Mouse (Mus musculus): Measurements from ENCODE around the gene Cbfa2t3.

Gene Cbfa2t3

DNA sequence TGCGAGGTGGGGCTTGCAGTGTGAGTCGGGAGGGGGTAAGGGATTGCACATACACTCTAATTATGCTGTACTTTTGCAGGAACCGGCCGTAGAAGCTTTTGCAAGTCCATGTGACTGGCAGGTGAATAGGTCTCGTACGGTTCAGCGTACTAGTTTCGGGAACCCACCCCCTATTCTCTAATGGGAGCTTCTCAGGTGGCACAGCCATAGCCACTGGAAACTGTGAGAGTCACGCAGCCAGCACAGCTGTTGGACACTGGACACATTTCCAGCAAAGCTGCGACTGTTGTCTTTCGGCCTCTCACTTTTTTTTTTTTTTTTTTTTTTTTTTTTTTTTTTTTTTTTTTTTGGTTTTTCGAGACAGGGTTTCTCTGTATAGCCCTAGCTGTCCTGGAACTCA lies 92.1 kb downstream of the Cbfa2t3 start:
- no peak for DNase-seq (ENCODE audit: low spot score)

DNA sequence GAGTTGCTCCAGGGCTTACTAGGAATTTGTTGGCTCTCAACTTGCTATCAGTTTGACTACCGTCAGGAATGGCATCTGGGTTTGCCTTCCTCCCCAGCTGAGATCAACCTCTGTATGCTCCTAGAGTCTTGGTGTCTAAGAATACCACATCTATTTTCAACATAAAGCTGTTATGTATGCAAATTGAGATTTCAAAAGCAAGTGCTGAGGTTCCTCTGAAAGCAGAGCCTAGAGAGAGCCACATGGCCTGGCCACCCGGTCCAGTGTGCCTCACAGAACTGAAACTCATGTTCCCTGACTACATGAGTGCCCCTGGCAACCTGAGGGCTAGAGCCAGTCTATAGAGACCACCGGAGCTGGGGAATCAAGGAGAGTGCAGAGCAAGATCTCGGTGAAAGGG lies 93.5 kb downstream of the Cbfa2t3 start:
- DNase-seq (ENCODE audit: low spot score), result no peak

DNA sequence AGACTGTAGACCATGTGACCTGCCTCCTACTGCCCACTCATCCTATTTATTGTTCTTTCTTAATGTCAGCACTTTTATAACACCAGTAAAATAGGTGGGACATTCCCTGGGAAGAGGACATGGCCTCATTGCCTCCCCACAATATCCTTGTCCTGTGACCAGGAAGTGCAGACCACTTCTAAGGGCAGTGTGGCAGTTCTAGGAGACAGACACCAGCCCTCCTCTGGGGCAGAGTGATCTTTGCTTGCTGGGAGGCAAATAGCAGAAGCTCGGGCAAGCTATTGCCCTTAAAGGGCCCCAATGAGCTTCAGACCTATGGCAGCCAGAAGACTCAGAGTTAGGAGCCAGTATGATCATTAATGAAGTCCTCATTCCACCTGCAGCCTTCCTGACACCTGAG lies 94.3 kb downstream of the Cbfa2t3 start:
- DNase-seq (ENCODE audit: low spot score), result no peak

DNA sequence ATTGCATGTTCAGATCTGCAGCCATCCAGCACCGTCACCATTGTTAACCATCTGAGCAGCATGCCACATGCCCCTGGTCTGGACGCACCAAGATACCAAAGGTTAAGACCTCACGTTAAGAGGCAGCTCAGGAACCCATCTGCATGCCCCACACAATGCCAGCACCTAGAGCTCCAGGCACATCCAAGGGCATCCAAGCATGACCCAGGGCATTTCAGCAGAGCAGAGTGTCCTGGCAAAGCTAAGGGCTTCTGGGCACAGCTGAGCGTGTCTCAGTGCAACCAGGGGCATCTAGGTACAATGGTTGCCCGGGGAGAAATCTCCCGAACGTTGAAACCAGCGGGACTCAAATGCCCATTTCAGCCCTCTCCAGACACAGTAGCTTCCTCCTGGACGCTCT lies 98.2 kb downstream of the Cbfa2t3 start:
- DNase-seq (ENCODE audit: low spot score), result no peak

DNA sequence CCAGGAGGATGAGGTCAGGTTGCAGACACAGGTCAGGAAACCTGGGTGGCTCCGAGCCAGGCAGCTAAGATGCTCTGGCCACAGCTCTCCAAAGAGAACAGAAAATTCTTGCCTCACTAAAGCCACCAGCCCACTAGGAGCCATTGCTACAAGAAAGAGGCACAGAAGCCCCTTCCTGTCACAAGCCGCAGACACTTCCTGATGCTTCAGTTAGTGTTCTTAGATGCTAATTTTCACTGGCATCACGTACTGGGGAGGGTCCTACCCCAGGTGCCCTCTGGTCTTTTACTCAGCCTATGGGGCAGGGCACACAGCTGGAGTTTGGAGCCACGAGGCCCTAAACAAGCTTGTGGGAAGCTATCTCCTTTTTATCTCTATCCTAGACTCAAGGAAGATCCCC lies 102.9 kb downstream of the Cbfa2t3 start:
- no peak for DNase-seq (ENCODE audit: low spot score)

DNA sequence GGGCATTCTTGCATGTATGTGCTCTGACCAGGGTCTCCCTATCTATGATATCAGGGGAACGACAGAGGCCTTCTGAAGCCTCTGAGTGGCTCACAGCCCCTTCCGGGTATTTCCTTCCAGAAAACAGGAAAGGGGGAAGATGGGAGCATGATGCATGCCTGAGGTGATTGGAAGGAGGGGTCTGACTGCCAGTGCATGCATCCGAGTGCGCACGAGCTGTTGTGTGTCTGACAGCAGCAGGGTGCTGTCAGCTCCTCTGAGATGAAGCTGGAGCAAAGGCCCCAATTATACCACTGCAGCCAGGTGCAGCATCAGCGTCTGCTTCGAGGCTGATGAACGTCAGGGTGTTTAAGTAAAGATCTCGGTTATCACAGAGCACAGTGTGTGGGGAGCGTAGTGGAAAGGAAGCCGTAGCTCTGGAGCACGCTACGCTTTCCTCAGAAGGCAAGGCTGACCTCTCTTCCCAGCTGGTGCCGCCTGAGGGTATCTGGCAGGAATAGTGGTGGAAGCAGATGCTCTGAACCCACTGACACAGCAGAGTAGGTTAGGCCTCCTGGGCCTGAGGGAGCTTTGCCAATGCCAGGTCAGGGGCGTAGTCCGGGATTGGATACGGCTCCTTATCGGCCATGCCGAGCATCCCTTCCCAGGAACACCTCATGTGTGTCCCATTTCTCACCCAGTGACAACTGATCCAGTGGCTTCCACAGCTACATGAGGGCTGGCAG lies 105.0 kb downstream of the Cbfa2t3 start:
- DNase-seq (ENCODE audit: low spot score), result no peak

DNA sequence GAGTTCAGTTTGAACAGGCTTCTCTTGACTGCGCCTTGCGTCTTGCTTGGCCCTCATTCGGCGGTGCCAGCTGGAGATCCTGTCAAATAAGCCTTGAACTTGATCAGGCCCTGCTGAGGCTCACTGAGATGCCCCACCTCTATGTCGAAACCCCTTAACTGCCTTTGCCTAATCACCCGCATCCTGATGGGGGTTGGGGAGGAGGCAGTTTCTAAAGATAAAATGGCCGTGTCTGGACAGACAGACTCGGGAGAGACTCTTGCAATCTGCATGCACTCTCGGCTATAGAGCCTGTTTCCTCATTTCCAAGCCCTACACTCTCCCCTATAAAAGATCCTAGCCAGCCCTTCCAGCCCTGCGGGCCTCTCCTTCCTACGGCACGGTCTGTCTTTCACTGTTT lies 105.7 kb downstream of the Cbfa2t3 start:
- DNase-seq (ENCODE audit: low spot score), result no peak

DNA sequence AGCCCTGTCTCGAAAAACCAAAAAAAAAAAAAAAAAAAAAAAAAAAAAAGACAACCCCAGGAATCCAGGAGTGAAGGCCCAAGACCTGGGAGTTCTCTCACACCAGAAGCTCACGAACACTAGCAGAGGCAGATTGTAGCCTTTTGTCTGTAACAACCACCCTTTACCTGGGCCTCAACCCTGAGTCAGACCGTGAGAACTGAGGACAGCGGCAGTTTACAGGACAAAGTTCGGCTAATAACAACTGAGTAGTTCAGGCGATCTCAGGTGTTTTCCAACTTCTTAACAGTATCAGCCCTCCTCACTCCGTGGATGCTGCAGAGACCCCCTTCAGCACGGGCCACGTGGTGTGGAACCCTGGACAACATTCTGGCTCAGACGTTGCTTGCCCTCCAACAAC lies 112.2 kb downstream of the Cbfa2t3 start:
- DNase-seq (ENCODE audit: low spot score), result no peak

DNA sequence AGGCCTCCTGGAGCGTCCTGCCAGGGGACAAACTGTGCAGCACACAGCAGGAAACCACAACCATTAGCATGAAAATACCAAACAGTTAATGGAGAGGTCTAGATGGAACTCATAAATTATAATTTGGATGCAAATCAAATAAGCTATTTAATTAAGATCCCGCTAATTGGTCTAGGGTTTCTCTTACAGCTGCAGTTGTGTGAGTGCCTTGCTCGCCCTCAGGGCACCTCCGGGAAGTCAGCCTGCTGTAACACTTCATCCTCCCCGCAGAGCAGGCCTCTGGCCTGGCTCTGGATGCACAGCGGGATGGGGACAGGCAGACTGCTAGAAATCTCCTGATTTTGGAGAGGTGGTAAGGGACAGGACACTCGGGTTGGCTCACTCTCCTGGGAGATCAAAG lies 112.7 kb downstream of the Cbfa2t3 start:
- DNase-seq (ENCODE audit: low spot score), result no peak

DNA sequence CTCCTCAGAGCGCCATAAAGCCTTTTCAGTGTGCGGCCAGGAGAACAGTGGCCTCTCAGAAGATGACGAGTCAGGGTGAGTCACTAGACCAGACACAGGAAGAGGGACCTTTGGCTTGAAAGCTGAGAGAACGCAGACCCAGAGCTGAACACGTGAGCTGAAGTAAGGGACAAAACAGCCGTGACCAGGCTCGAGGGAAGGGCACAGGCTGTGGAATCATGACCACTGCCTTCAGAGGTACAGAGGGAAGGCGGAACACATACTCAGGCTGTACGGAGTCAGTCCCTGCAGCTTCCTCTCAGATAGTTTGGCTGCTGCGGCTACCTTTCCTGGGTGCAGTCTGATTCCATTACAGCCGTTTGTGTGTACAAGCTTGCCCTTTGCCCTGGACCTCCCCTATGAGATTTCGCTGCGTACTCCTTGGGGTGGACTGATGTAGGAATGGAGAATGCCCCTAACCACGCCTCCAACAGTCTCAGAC lies 113.5 kb downstream of the Cbfa2t3 start:
- no peak for DNase-seq (ENCODE audit: low spot score)

DNA sequence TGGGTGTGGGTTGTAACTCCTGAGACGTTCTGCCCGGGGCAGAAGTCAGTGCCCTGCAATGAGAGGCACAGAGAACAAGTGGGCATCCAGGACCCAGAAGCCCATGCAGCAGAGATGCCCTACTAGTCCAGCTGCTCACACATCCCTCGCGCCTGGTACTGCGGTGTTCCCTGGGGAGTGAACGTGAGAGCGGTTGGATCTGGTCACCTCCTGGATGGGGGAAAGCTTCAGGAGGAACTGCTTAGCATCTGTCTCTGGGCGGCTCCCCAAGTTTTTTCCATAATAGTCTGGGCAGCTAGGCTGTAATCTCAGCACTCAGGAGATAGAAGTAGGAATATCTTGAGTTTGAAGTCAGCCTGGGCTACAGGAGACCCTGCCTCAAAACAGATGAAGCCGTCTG lies 113.9 kb downstream of the Cbfa2t3 start:
- DNase-seq (ENCODE audit: low spot score), result no peak

DNA sequence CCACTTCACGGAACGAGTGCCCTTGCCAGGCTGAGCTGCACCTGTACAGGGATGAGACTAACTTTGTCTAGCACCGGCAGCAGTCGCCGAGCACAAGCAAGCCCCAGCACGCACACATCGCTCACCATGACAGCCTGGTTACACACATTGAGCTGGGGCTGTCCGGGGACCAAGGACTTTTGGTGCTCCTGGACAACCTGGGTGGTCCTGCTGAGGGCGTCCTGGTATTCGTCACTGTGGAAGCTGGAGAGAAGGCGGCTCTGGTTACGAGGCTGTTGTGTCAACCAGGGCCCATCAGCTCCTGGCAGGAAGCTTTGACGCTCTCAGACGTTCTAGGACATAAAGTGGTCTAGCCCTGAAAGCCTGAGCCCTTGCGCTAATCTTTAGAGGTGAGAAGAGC lies 118.0 kb downstream of the Cbfa2t3 start:
- no peak for DNase-seq (ENCODE audit: low spot score)

DNA sequence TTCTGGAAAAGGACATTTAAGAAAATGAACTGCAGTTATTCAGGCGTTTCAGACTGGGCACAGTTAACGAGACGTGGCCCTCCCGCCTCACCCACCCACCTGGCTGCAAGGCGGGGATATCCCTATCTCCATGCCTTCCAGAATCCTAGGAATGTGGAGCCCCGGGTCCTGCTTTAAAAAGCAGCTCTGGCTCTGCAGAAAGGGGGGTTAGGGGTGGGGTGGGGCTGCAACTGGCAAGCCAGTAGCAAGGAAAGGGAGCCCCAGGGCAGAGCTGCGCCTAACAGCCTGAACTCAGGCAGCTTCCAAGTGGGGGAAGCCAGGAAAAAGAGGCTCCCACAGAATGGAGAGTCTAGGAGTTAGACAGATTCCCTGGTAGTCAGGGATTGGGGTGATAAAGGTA lies 119.7 kb downstream of the Cbfa2t3 start:
- DNase-seq (ENCODE audit: low spot score), result no peak

DNA sequence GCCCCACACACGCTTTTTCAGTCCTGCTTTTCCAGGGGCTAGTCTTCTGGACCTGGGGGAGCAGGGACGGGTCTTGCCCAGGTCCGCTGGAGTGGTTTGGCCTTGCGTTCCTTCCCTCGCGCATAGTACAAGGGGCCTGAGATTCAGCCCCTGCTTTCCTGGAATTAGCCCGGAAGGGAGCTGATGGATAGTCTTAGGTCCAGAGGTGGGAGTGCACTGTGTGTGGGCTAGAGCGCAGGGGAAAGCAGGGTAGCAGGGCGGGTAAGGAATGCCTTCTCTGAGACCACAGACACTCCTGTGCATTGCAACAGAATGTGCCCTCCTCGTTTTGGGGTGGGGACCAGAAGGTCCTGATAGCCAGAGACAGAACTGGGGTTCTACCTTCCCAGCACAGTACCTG lies 121.8 kb downstream of the Cbfa2t3 start:
- no peak for DNase-seq (ENCODE audit: low spot score)

DNA sequence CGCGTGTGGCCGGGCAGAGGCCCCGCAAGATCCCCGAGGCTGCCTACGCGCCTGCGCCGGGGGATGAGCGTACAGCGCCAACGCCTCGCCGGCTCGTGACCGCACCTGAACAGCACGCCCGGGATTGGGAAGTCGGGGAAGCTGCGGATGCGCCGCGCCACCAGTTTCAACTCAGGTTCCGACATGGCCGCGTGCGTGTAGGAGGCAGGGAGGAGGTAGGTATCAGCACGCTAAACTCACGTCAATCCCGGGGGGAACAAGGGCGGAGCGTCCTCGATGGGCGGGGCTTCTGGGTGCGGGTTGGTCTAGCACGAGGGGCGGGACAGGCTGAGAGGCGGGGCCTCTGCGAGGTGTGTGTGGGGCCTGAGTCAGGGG lies 122.3 kb downstream of the Cbfa2t3 start, which contains the start of gene Aprt:
Gene Aprt (minus strand): TSS at position 262 of the 375 bp plus-strand sequence.
- peak; percentile 96 for DNase-seq (ENCODE audit: low spot score)

DNA sequence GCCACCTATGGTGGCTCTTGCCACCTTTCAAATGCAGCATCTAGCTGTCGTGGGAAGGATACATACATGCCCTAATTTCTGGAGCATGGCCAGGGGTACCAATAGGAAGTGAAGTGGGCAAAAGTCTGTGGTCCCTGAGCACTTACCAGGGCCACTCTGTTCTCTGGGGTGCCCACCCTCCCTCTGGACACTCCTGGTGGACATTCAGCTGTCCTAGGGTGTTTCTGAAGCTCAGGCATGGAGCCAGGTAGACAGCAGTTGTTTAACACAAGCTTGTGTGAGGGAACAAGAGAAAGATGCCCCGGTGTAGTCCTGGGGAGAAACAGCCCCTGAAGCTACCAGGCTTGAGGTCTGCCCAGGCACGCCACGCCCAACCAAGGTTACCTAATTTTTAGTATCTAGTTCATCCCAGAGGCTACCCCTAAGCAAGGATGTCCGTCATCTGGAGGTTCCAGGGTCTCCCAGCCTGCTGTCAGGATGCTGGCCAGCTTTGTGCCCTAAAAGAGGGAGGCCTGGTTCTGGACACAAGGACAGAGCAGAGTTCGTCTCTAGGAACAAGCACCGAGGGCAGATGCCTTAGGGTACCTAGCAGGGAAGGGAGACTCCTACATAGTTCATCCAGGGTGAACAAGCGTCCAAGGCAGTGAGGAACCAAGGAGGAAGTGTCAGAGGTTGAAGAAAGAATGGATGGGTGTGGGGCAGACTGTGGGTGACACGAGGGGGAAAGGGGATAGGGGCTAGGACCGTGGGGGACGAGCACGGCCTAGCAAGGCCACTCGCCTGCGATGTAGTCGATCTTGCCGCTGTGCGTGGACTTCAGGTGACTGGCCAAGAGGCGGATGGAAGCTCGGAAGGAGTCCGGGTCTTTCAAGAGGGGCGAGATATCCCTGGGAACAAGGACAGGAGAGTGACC lies 122.9 kb downstream of the Cbfa2t3 start:
- DNase-seq (ENCODE audit: low spot score), result no peak

DNA sequence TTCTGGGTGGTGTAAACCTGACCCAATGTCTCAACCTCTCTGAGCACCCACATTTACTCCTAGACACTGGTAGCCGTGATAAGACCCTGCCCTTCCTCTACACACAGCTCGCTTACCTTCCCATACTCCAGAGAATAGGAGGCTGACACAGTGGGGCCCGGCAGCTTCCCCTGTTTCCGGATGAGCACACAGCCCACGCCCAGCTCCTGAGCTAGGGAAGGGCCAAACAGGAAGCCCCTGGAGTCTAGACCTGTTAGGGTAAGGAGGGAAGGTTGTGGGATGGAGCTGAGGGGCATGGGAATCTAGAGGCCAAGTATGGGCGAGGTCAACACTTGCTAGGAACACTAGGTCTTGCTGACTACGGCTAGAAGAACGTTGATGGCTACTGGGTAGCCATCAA lies 123.6 kb downstream of the Cbfa2t3 start:
- no peak for DNase-seq (ENCODE audit: low spot score)
